Mouse (Mus musculus) olfactory bulb, adult 2 months (tissue): ENCODE data around the gene Mapk3.

Source experiments
- CTCF ChIP-seq: fragments of 200-500 bp; IDR thresholded peaks from 2 replicates; pipeline ENCODE4 v1.5.1; 2012; ENCODE audit warnings: low read depth, mild to moderate bottlenecking, low read length, moderate library complexity; ENCODE audit not compliant: insufficient read depth
- POLR2A ChIP-seq: fragments of 200-500 bp; IDR thresholded peaks from 2 replicates; pipeline ENCODE4 v1.6.1; 2012; ENCODE audit warnings: mild to moderate bottlenecking, low read depth, low read length, moderate library complexity; ENCODE audit not compliant: insufficient read depth

- TF ChIP-seq POLR2A: no peak
- TF ChIP-seq CTCF: no peak
Measured at GRCm38 (mm10) chr7:126740977-126741376, 18.4 kb upstream of the Mapk3 start.
